Mouse (Mus musculus): Measurements from ENCODE around the gene Gpr137c. TPM values are rescaled to one million over a fixed set of nuclear protein-coding genes. Genes with fewer than 3 reads are reported as not detected.

The Gpr137c gene
- polyA plus RNA-seq, 1 experiment from 2014 or later: 7.6 TPM

DNA sequence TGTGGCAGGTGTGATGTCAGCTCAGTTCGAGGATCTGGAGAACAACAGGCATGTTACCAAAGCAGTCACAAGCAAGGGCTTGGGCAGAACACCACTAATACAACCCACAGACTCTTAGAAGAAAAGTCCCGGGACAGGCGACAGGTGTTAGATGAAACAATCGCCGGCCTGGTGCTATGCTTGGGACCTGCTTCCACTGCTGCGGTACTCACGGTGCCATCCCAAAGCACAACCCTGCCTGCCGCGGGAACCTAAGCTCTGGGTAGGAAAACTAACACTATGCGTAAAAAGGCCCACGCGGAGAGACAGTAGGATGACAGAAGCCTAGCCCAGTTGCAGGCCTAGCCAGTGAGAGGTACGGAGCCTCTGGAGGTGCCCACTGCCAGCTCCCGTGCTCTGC lies 90.6 kb downstream of the Gpr137c start:
- Histone ChIP-seq H3K9ac (ENCODE audit: low read length) (no peak overlapping the region), H3K27me3 (ENCODE audit: control insufficient read depth, insufficient read depth, low read length) (no peaks in the 10 kb centered on the region), H3K4me1 (ENCODE audit: control insufficient read depth, insufficient read depth, low read length) (no peaks in the 10 kb centered on the region), H3K36me3 (ENCODE audit: control insufficient read depth, insufficient read depth, low read length) (no peaks in the 10 kb centered on the region), H3K27ac (ENCODE audit: low read depth, low read length) (no peak overlapping the region), H3K4me2 (no peak overlapping the region), H3K4me3 (ENCODE audit: low read depth, low read length) (no peak overlapping the region), H3K9me3 (ENCODE audit: control insufficient read depth, low read length) (no peaks in the 10 kb centered on the region)
- ATAC-seq (ENCODE audit: low FRiP score) (no peak), DNase-seq (ENCODE audit: low spot score, missing footprints) (no peak)
- 92% methylated on average over 14 of the region's 14 CpGs for WGBS

DNA sequence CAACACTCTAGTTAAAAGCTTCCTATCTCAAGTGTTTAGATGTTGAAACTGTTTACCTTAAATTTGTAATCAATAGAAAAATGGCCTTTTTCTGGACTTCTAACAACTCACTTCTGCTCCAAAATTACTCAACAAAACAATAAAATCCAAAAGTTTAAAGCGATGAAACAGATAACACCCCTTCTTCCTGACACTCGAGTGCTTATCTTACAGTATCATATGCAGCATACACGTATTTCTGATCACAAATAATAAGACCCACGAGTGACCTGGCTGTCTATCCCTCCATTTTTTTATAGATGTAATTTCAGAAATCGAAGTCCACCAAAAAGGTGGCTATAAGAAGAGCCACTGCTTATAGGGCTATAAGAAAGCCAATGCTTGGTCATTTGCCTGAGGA lies 97.4 kb downstream of the Gpr137c start:
- peak overlapping the region; percentile 82 for H3K4me2 ChIP-seq
- ATAC-seq (ENCODE audit: low FRiP score) (no peak), DNase-seq (ENCODE audit: low spot score, missing footprints) (no peak)
- H3K27me3 ChIP-seq (ENCODE audit: control insufficient read depth, insufficient read depth, low read length): no peaks in the 10 kb centered on the region
- H3K4me1 ChIP-seq (ENCODE audit: control insufficient read depth, insufficient read depth, low read length): peaks cover 6% of the 10 kb centered on the region
- 86% methylated on average over 5 of the region's 5 CpGs for WGBS
- H3K4me3 ChIP-seq (ENCODE audit: low read depth, low read length): peak overlapping the region; percentile 79; the same call in 1 of the 2 replicates
- H3K9me3 ChIP-seq (ENCODE audit: control insufficient read depth, low read length): no peaks in the 10 kb centered on the region
- no peak overlapping the region for H3K27ac ChIP-seq (ENCODE audit: low read depth, low read length)
- H3K9ac ChIP-seq (ENCODE audit: low read length): no peak overlapping the region
- H3K36me3 ChIP-seq (ENCODE audit: control insufficient read depth, insufficient read depth, low read length): no peaks in the 10 kb centered on the region

- H3K4me2 ChIP-seq: peak overlapping the region; percentile 82
These were observed 98.4 kb downstream of the Gpr137c start for GRCm38 (mm10) chr14:45317921-45318411.

GRCm38 (mm10) chr14:45318426-45319236 lies 99.1 kb downstream of the Gpr137c start, which contains the start of gene Ero1l:
TSS of gene Ero1l (minus strand) at chr14:45318771.
- Histone ChIP-seq H3K9ac (ENCODE audit: low read length) (peak within 1 kb of the TSS; percentile 88), H3K27ac (ENCODE audit: low read depth, low read length) (peak within 1 kb of the TSS; percentile 84), H3K36me3 (ENCODE audit: control insufficient read depth, insufficient read depth, low read length) (no peaks in the 10 kb centered on the region), H3K4me2 (peak within 1 kb of the TSS; percentile 82), H3K9me3 (ENCODE audit: control insufficient read depth, low read length) (no peaks in the 10 kb centered on the region), H3K27me3 (ENCODE audit: control insufficient read depth, insufficient read depth, low read length) (no peaks in the 10 kb centered on the region), H3K4me3 (ENCODE audit: low read depth, low read length) (peak within 1 kb of the TSS; percentile 79), H3K4me1 (ENCODE audit: control insufficient read depth, insufficient read depth, low read length) (peaks cover 6% of the 10 kb centered on the region)
- ATAC-seq (ENCODE audit: low FRiP score): peak; percentile 98
- 2% methylated on average over 73 of the region's 74 CpGs for WGBS
- peak; percentile 98 for DNase-seq (ENCODE audit: low spot score, missing footprints)

More at GRCm38 (mm10) chr14:45317921-45318411, 98.4 kb downstream of the Gpr137c start:
- Histone ChIP-seq H3K9me3 (ENCODE audit: control insufficient read depth, low read length) (no peaks in the 10 kb centered on the region), H3K36me3 (ENCODE audit: control insufficient read depth, insufficient read depth, low read length) (no peaks in the 10 kb centered on the region), H3K27me3 (ENCODE audit: control insufficient read depth, insufficient read depth, low read length) (no peaks in the 10 kb centered on the region), H3K27ac (ENCODE audit: low read depth, low read length) (peak overlapping the region; percentile 84; the same call in 1 of the 2 replicates), H3K9ac (ENCODE audit: low read length) (peak overlapping the region; percentile 88), H3K4me1 (ENCODE audit: control insufficient read depth, insufficient read depth, low read length) (peaks cover 6% of the 10 kb centered on the region), H3K4me3 (ENCODE audit: low read depth, low read length) (peak overlapping the region; percentile 79)
- DNase-seq (ENCODE audit: low spot score, missing footprints) (peak; percentile 95), ATAC-seq (ENCODE audit: low FRiP score) (no peak; the same call in 1 of the 2 replicates)
- under 1% methylated on average over 32 of the region's 38 CpGs for WGBS

DNA sequence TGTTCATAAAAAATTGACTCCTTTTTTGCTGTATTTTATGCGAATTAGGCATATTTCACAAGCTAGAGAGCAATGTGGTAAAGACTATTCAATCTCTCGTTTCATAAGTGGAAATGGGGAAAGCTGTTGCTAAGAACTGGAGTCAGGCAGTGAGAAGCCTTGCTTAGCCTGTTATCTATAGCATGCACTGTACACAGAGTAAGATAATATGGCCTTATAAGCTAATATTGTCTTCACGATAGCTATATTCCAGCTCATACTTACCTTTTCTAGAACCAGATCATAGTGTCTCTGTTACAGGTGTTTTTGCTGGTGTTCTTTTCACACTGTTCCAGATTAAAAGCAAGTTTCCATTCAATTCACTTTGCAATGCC lies 99.7 kb downstream of the Gpr137c start:
- Histone ChIP-seq H3K9me3 (ENCODE audit: control insufficient read depth, low read length) (no peaks in the 10 kb centered on the region), H3K9ac (ENCODE audit: low read length) (no peak overlapping the region; the same call in 1 of the 2 replicates), H3K27me3 (ENCODE audit: control insufficient read depth, insufficient read depth, low read length) (no peaks in the 10 kb centered on the region), H3K4me2 (peak overlapping the region; percentile 82; the same call in 1 of the 2 replicates), H3K27ac (ENCODE audit: low read depth, low read length) (no peak overlapping the region), H3K4me3 (ENCODE audit: low read depth, low read length) (no peak overlapping the region), H3K36me3 (ENCODE audit: control insufficient read depth, insufficient read depth, low read length) (no peaks in the 10 kb centered on the region), H3K4me1 (ENCODE audit: control insufficient read depth, insufficient read depth, low read length) (peaks cover 6% of the 10 kb centered on the region)
- WGBS: 65% methylated on average over 3 of the region's 3 CpGs
- DNase-seq (ENCODE audit: low spot score, missing footprints): no peak
- no peak for ATAC-seq (ENCODE audit: low FRiP score)

GRCm38 (mm10) chr14:45320111-45320510 lies 100.6 kb downstream of the Gpr137c start:
- H3K4me3 ChIP-seq (ENCODE audit: low read depth, low read length): no peak overlapping the region
- ATAC-seq (ENCODE audit: low FRiP score) (no peak), DNase-seq (ENCODE audit: low spot score, missing footprints) (no peak)
- H3K9ac ChIP-seq (ENCODE audit: low read length): no peak overlapping the region
- 81% methylated on average over 4 of the region's 4 CpGs for WGBS
- no peaks in the 10 kb centered on the region for H3K27me3 ChIP-seq (ENCODE audit: control insufficient read depth, insufficient read depth, low read length)
- no peaks in the 10 kb centered on the region for H3K9me3 ChIP-seq (ENCODE audit: control insufficient read depth, low read length)
- H3K4me1 ChIP-seq (ENCODE audit: control insufficient read depth, insufficient read depth, low read length): peaks cover 6% of the 10 kb centered on the region
- H3K36me3 ChIP-seq (ENCODE audit: control insufficient read depth, insufficient read depth, low read length): no peaks in the 10 kb centered on the region
- H3K27ac ChIP-seq (ENCODE audit: low read depth, low read length): no peak overlapping the region
- H3K4me2 ChIP-seq: no peak overlapping the region

DNA sequence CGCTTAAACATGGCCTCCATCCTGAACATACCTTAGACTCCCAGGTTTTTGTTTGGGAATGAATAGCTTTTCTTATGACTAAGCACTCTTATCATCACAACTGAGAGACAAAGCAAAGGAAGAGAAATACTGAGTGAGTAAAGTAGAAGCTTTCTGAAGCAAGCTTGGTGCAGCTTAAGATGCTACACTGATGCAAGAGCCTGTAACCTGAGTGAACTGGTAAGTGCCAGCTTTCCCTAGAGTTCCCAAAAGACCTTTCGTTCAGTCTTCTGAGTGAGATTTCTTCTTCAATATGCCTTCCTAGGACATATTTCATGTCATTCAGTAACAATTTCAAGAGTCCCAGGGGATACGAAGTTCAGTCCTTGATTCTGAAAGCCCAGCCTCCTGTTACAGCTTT lies 101.5 kb downstream of the Gpr137c start:
- Histone ChIP-seq H3K27ac (ENCODE audit: low read depth, low read length) (no peak overlapping the region), H3K36me3 (ENCODE audit: control insufficient read depth, insufficient read depth, low read length) (no peaks in the 10 kb centered on the region), H3K4me1 (ENCODE audit: control insufficient read depth, insufficient read depth, low read length) (peaks cover 6% of the 10 kb centered on the region), H3K27me3 (ENCODE audit: control insufficient read depth, insufficient read depth, low read length) (no peaks in the 10 kb centered on the region), H3K4me3 (ENCODE audit: low read depth, low read length) (no peak overlapping the region), H3K9ac (ENCODE audit: low read length) (no peak overlapping the region), H3K4me2 (no peak overlapping the region), H3K9me3 (ENCODE audit: control insufficient read depth, low read length) (no peaks in the 10 kb centered on the region)
- 93% methylated on average over 3 of the region's 3 CpGs for WGBS
- DNase-seq (ENCODE audit: low spot score, missing footprints) (no peak), ATAC-seq (ENCODE audit: low FRiP score) (no peak)

DNA sequence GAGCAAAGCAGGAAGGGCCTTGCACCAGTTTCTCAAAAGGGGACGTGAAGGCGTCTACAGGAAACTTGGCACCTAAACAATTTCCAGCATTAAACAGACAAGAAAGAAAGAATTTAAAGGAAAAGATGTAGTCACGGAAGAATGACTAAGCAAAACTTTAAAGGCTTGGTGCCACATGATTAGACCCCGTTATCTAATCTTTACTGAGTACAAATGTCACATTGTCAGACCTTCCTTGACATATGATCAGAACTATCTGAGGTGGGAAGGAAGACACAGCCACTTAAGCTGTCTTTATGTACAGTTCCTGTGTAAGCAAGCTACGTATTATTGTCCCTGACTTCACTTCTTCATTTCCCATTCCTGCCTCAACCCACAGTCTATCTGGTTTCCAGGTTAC lies 102.1 kb downstream of the Gpr137c start:
- ATAC-seq (ENCODE audit: low FRiP score) (no peak), DNase-seq (ENCODE audit: low spot score, missing footprints) (no peak)
- Histone ChIP-seq H3K27ac (ENCODE audit: low read depth, low read length) (no peak overlapping the region), H3K4me2 (no peak overlapping the region), H3K27me3 (ENCODE audit: control insufficient read depth, insufficient read depth, low read length) (no peaks in the 10 kb centered on the region), H3K9ac (ENCODE audit: low read length) (no peak overlapping the region), H3K4me3 (ENCODE audit: low read depth, low read length) (no peak overlapping the region), H3K36me3 (ENCODE audit: control insufficient read depth, insufficient read depth, low read length) (no peaks in the 10 kb centered on the region), H3K9me3 (ENCODE audit: control insufficient read depth, low read length) (no peaks in the 10 kb centered on the region), H3K4me1 (ENCODE audit: control insufficient read depth, insufficient read depth, low read length) (peaks cover 6% of the 10 kb centered on the region)
- 87% methylated on average over 5 of the region's 5 CpGs for WGBS

- H3K27ac ChIP-seq (ENCODE audit: low read depth, low read length): no peak overlapping the region
These were observed 102.9 kb downstream of the Gpr137c start for GRCm38 (mm10) chr14:45322450-45322849.

More at GRCm38 (mm10) chr14:45322450-45322849, 102.9 kb downstream of the Gpr137c start:
- WGBS: 88% methylated on average over 2 of the region's 2 CpGs
- Histone ChIP-seq H3K9ac (ENCODE audit: low read length) (no peak overlapping the region), H3K4me2 (no peak overlapping the region), H3K27me3 (ENCODE audit: control insufficient read depth, insufficient read depth, low read length) (no peaks in the 10 kb centered on the region), H3K4me1 (ENCODE audit: control insufficient read depth, insufficient read depth, low read length) (peaks cover under 1% of the 10 kb centered on the region), H3K36me3 (ENCODE audit: control insufficient read depth, insufficient read depth, low read length) (no peaks in the 10 kb centered on the region), H3K9me3 (ENCODE audit: control insufficient read depth, low read length) (no peaks in the 10 kb centered on the region), H3K4me3 (ENCODE audit: low read depth, low read length) (no peak overlapping the region)
- no peak for ATAC-seq (ENCODE audit: low FRiP score)
- no peak for DNase-seq (ENCODE audit: low spot score, missing footprints)

All from midbrain, embryonic 11.5 days (tissue).